Mouse (Mus musculus) intestine, postnatal 0 days (tissue): ENCODE data around the gene Polr2e. TPM values are rescaled to one million over a fixed set of nuclear protein-coding genes. Genes with fewer than 3 reads are reported as not detected.
"Not testable (repeated sequence)": the region's sequence is repeated elsewhere in the genome, so short reads cannot be mapped to it uniquely, and the experiment has no call there.

ENCODE experiments used
- ATAC-seq: fragments of 200-750 bp; cut with Nextera tagmentation; 2 replicates; pipeline ENCODE4 v1.8.0; 2017; ENCODE audit warnings: mild to moderate bottlenecking, moderate TSS enrichment, moderate library complexity
- H3K27ac ChIP-seq: fragments of 300-500 bp; sonication (generic); 2 replicates; pipeline ENCODE4 v1.5.1; 2014; ENCODE audit warnings: mild to moderate bottlenecking, low read depth, low read length, moderate library complexity
- H3K27me3 ChIP-seq: fragments of 300-500 bp; sonication (generic); replicated peaks from 2 replicates; pipeline ENCODE4 v1.6.1; 2014; ENCODE audit warnings: low read length, mixed read lengths; ENCODE audit not compliant: control insufficient read depth, insufficient read depth
- H3K36me3 ChIP-seq: fragments of 300-500 bp; sonication (generic); 2 replicates; pipeline ENCODE4 v1.6.1; 2014; ENCODE audit warnings: mild to moderate bottlenecking, moderate library complexity; ENCODE audit not compliant: control insufficient read depth, insufficient read depth
- H3K4me1 ChIP-seq: fragments of 300-500 bp; sonication (generic); replicated peaks from 2 replicates; pipeline ENCODE4 v1.6.1; 2014; ENCODE audit warnings: antibody characterized with exemption, low read length, mixed read lengths; ENCODE audit not compliant: control insufficient read depth, insufficient read depth
- H3K4me2 ChIP-seq: fragments of 300-500 bp; sonication (generic); replicated peaks from 2 replicates; pipeline ENCODE4 v1.6.1; 2014; ENCODE audit warnings: low read depth, mild to moderate bottlenecking, moderate library complexity
- H3K4me3 ChIP-seq: fragments of 300-500 bp; sonication (generic); 2 replicates; pipeline ENCODE4 v1.5.1; 2014; ENCODE audit warnings: low read depth, low read length
- H3K9ac ChIP-seq: fragments of 300-500 bp; sonication (generic); 2 replicates; pipeline ENCODE4 v1.6.1; 2014; ENCODE audit warnings: mild to moderate bottlenecking, low read depth, low read length
- H3K9me3 ChIP-seq: fragments of 300-500 bp; sonication (generic); 2 replicates; pipeline ENCODE4 v1.6.1; 2016; ENCODE audit warnings: mixed run types; ENCODE audit not compliant: control insufficient read depth
- CTCF ChIP-seq: sonication (generic); IDR thresholded peaks from 2 replicates; pipeline ENCODE4 v1.5.1; 2016; ENCODE audit warnings: low read depth, mild to moderate bottlenecking, control low read depth, antibody characterized with exemption, moderate library complexity
- WGBS: fragments of 180-500 bp; shearing (Covaris S2); extraction: QIAGEN DNeasy Blood & Tissue Kit; methylation state at CpG from one replicate; pipeline ENCODE4 v1.1.7; 2014; 5-methylcytosine and 5-hydroxymethylcytosine counted together
- polyA plus RNA-seq: library from polyadenylated mRNA; unstranded; fragments of >200 nt; fragmentation: Nextera tagmentation; extraction: Ambion mirVana; gene quantifications from 2 replicates; pipeline ENCODE4 v1.2.1, GENCODE M21; 2015

The Polr2e gene
- polyA plus RNA-seq, 1 experiment from 2014 or later = 98.5 TPM

- no peaks in the 10 kb centered on the region for H3K9me3 ChIP-seq
- H3K27me3 ChIP-seq = no peaks in the 10 kb centered on the region
- WGBS = 74% methylated on average over 5 of the region's 5 CpGs
- H3K4me3 ChIP-seq = 0 out of 2 replicates have a peak overlapping the region, but pooled peaks have one; percentile 71
- no peak for ATAC-seq
- peak overlapping the region; percentile 80 for H3K4me2 ChIP-seq
- peaks cover 2% of the 10 kb centered on the region; the same call in 1 of the 2 replicates for H3K4me1 ChIP-seq
- TF ChIP-seq CTCF = no peak
- peak overlapping the region; percentile 99; the same call in 1 of the 2 replicates for H3K27ac ChIP-seq
- H3K36me3 ChIP-seq = peaks cover 44% of the 10 kb centered on the region
- no peak overlapping the region for H3K9ac ChIP-seq
These were observed 15.8 kb upstream of the Polr2e start for GRCm38 (mm10) chr10:80055364-80055763.

- H3K4me3 ChIP-seq = peak overlapping the region; percentile 71
- WGBS = 2% methylated on average over 3 of the region's 3 CpGs
- not testable (repeated sequence) for H3K4me1 ChIP-seq, H3K9me3 ChIP-seq, H3K27me3 ChIP-seq, H3K9ac ChIP-seq, ATAC-seq
- peak overlapping the region; percentile 80 for H3K4me2 ChIP-seq
- peaks cover 39% of the 10 kb centered on the region for H3K36me3 ChIP-seq
- H3K27ac ChIP-seq = peak overlapping the region; percentile 99; the same call in 1 of the 2 replicates
These were observed 15.3 kb upstream of the Polr2e start for GRCm38 (mm10) chr10:80054911-80055310.

GRCm38 (mm10) chr10:80053831-80054815 lies 14.5 kb upstream of the Polr2e start:
- Histone ChIP-seq H3K36me3 (peaks cover 32% of the 10 kb centered on the region), H3K9ac (peak overlapping the region; percentile 91), H3K4me3 (peak overlapping the region; percentile 71), H3K27ac (peak overlapping the region; percentile 99), H3K4me2 (peak overlapping the region; percentile 80), H3K9me3 (no peaks in the 10 kb centered on the region), H3K27me3 (no peaks in the 10 kb centered on the region), H3K4me1 (peaks cover 2% of the 10 kb centered on the region; the same call in 1 of the 2 replicates)
- peak; percentile 37 for ATAC-seq
- peak; percentile 66 for TF ChIP-seq CTCF
- WGBS = under 1% methylated on average over 72 of the region's 77 CpGs

- Histone ChIP-seq H3K4me1 (peaks cover 2% of the 10 kb centered on the region; the same call in 1 of the 2 replicates), H3K4me2 (peak overlapping the region; percentile 80), H3K9me3 (no peaks in the 10 kb centered on the region), H3K36me3 (peaks cover 26% of the 10 kb centered on the region), H3K27ac (peak overlapping the region; percentile 99), H3K4me3 (peak overlapping the region; percentile 71), H3K27me3 (no peaks in the 10 kb centered on the region), H3K9ac (peak overlapping the region; percentile 91)
- WGBS = under 1% methylated on average over 47 of the region's 47 CpGs
- peak; percentile 87 for ATAC-seq
- no peak for TF ChIP-seq CTCF
These were observed 13.7 kb upstream of the Polr2e start for GRCm38 (mm10) chr10:80053259-80053780.

- Histone ChIP-seq H3K4me2 (no peak overlapping the region), H3K36me3 (peaks cover 16% of the 10 kb centered on the region), H3K4me1 (peaks cover 2% of the 10 kb centered on the region; the same call in 1 of the 2 replicates), H3K27me3 (no peaks in the 10 kb centered on the region), H3K9me3 (no peaks in the 10 kb centered on the region), H3K4me3 (no peak overlapping the region), H3K27ac (peak overlapping the region; percentile 95), H3K9ac (no peak overlapping the region)
- ATAC-seq = no peak
- TF ChIP-seq CTCF = no peak
- 80% methylated on average over 5 of the region's 5 CpGs for WGBS
These were observed 12.8 kb upstream of the Polr2e start for GRCm38 (mm10) chr10:80052374-80052764.
